Mouse (Mus musculus): ENCODE data around the gene Tmprss2. TPM values are rescaled to one million over a fixed set of nuclear protein-coding genes. Genes with fewer than 3 reads are reported as not detected.

Gene Tmprss2
- polyA plus RNA-seq, 1 experiment from 2014 or later: 0.23 TPM

DNA sequence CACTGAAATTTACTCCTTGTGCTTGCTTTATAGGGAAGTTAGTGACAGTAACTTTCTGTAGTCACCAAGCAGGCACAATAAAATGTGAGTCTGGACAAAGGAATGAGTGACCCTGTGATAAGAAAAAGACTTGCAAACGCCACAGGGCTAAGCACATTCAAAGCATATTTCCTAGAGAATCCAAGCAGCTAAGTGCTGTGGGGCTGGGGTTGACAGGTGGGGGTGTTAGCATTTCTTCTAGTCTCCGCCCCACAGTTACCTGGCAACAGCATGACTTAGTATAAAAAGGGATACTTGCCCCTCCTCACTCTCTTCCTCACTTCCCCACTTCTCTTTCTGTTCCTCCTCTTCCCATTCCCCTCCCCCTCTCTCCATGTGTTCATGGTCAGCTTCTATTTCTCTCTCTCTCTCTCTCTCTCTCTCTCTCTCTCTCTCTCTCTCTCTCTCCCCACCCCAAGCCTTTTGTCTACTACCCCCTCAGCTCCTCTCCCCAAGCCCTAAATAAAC is 11.4 kb upstream of the Tmprss2 start:
- Histone ChIP-seq H3K9ac (ENCODE audit: low read length) (no peak overlapping the region), H3K9me3 (ENCODE audit: control insufficient read depth, low read length) (no peaks in the 10 kb centered on the region), H3K4me1 (ENCODE audit: control insufficient read depth, insufficient read depth, low read length) (no peaks in the 10 kb centered on the region), H3K27ac (ENCODE audit: low read depth, low read length) (no peak overlapping the region), H3K4me3 (ENCODE audit: low read depth, low read length) (no peak overlapping the region), H3K4me2 (ENCODE audit: low read depth) (no peak overlapping the region), H3K27me3 (ENCODE audit: control insufficient read depth, insufficient read depth, low read length) (no peaks in the 10 kb centered on the region), H3K36me3 (ENCODE audit: control insufficient read depth, insufficient read depth, low read length) (no peaks in the 10 kb centered on the region)
- DNase-seq (ENCODE audit: low spot score): no peak
- WGBS: 54% methylated on average over 2 of the region's 2 CpGs
- ATAC-seq (ENCODE audit: insufficient read depth, low FRiP score, low TSS enrichment): no peak

DNA sequence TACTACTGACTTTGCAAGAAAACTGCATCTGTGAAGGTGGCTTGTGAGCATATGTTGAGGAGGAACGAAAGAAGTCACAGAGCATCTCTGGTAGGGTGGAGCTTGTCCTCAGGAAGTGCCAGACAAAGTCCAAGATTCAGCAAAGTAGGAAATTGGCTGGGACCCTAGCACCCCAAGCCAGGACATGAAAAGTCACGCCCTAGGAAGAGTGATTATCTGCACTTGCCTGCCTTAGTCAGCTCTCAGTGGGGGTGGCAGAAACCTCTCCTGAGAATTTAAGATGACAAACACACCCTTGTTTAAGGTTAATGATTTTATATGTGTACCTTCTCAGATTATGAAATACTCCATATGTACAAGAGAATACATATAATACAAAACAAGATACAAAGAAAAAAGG is 7.3 kb upstream of the Tmprss2 start:
- WGBS: 71% methylated on average over 2 of the region's 2 CpGs
- H3K4me2 ChIP-seq (ENCODE audit: low read depth): no peak overlapping the region
- no peak overlapping the region for H3K27ac ChIP-seq (ENCODE audit: low read depth, low read length)
- no peaks in the 10 kb centered on the region for H3K27me3 ChIP-seq (ENCODE audit: control insufficient read depth, insufficient read depth, low read length)
- DNase-seq (ENCODE audit: low spot score) (no peak), ATAC-seq (ENCODE audit: insufficient read depth, low FRiP score, low TSS enrichment) (no peak)
- H3K4me1 ChIP-seq (ENCODE audit: control insufficient read depth, insufficient read depth, low read length): no peaks in the 10 kb centered on the region
- H3K4me3 ChIP-seq (ENCODE audit: low read depth, low read length): no peak overlapping the region
- no peaks in the 10 kb centered on the region for H3K36me3 ChIP-seq (ENCODE audit: control insufficient read depth, insufficient read depth, low read length)
- no peaks in the 10 kb centered on the region for H3K9me3 ChIP-seq (ENCODE audit: control insufficient read depth, low read length)
- no peak overlapping the region for H3K9ac ChIP-seq (ENCODE audit: low read length)

DNA sequence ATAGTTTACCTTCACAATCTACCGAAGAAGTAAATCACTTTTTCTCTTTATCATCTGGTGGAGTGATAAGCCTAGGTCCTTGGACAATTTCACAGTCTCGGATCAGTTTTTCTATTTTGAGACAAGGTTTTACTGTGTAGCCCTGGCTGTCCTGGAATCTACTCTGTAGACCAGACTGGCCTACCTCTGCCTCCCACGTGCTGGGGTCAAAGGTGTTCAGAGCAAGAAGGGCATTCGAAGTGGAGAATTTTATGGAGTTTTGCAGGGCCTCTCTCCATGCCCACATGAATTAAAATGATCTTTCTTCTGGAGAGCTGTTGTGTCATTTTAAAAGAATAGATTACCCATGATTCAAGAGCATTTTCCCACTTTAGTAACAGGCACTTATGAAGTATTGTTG is 1.0 kb upstream of the Tmprss2 start:
- no peaks in the 10 kb centered on the region for H3K4me1 ChIP-seq (ENCODE audit: control insufficient read depth, insufficient read depth, low read length)
- no peak for DNase-seq (ENCODE audit: low spot score)
- no peaks in the 10 kb centered on the region for H3K36me3 ChIP-seq (ENCODE audit: control insufficient read depth, insufficient read depth, low read length)
- no peak overlapping the region for H3K27ac ChIP-seq (ENCODE audit: low read depth, low read length)
- 60% methylated on average over 4 of the region's 4 CpGs for WGBS
- no peak overlapping the region for H3K4me3 ChIP-seq (ENCODE audit: low read depth, low read length)
- peaks cover 27% of the 10 kb centered on the region for H3K27me3 ChIP-seq (ENCODE audit: control insufficient read depth, insufficient read depth, low read length)
- no peaks in the 10 kb centered on the region for H3K9me3 ChIP-seq (ENCODE audit: control insufficient read depth, low read length)
- no peak for ATAC-seq (ENCODE audit: insufficient read depth, low FRiP score, low TSS enrichment)
- no peak overlapping the region for H3K9ac ChIP-seq (ENCODE audit: low read length)
- H3K4me2 ChIP-seq (ENCODE audit: low read depth): no peak overlapping the region

DNA sequence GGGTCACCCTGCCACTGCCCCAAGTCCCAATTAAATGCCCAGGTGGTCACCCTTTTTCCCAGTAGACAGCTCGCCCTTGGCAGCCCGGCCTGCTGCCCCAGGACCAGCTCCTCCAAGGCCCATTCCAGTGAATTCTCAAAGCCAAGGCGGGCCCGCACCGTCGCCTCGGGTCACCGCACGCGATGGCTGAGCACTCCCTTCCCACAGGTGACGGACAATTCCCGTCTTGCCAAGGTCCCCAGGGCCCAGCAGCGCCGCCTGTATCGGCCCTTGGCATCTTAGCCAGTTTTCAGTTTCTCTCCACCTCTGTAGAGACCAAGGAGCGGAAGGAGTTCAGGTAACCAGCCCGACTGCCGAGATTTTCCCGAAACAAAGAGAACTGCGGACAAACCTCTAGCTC is 749 bp downstream of the Tmprss2 start:
- Histone ChIP-seq H3K36me3 (ENCODE audit: control insufficient read depth, insufficient read depth, low read length) (no peaks in the 10 kb centered on the region), H3K27me3 (ENCODE audit: control insufficient read depth, insufficient read depth, low read length) (peaks cover 27% of the 10 kb centered on the region), H3K4me3 (ENCODE audit: low read depth, low read length) (peak overlapping the region; percentile 25), H3K27ac (ENCODE audit: low read depth, low read length) (no peak overlapping the region), H3K4me2 (ENCODE audit: low read depth) (peak overlapping the region; percentile 48), H3K9me3 (ENCODE audit: control insufficient read depth, low read length) (no peaks in the 10 kb centered on the region), H3K9ac (ENCODE audit: low read length) (no peak overlapping the region), H3K4me1 (ENCODE audit: control insufficient read depth, insufficient read depth, low read length) (no peaks in the 10 kb centered on the region)
- DNase-seq (ENCODE audit: low spot score): no peak
- 6% methylated on average over 20 of the region's 20 CpGs for WGBS
- ATAC-seq (ENCODE audit: insufficient read depth, low FRiP score, low TSS enrichment): no peak

DNA sequence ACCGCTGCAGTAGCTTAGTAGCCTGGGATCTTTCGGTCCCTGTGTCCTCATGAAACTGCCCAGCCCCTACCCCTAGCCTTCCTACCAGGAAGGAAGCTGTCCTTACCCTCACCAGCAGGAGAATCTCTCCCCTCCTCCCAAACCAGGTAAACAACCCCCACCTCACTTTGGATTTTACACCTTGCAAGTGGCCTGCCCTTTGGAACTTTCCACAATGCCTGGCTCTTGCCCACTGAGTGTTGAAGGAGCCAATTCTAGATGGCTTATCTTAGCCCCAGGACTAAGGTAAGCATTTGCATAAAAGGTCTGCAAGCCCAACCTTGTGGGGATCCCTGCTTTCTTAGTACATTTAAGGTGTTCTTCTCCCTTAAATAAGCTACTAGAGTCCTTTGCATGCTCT is 1.3 kb downstream of the Tmprss2 start:
- H3K27me3 ChIP-seq (ENCODE audit: control insufficient read depth, insufficient read depth, low read length): peaks cover 27% of the 10 kb centered on the region
- DNase-seq (ENCODE audit: low spot score) (no peak), ATAC-seq (ENCODE audit: insufficient read depth, low FRiP score, low TSS enrichment) (no peak)
- H3K36me3 ChIP-seq (ENCODE audit: control insufficient read depth, insufficient read depth, low read length): no peaks in the 10 kb centered on the region
- H3K4me1 ChIP-seq (ENCODE audit: control insufficient read depth, insufficient read depth, low read length): no peaks in the 10 kb centered on the region
- no peaks in the 10 kb centered on the region for H3K9me3 ChIP-seq (ENCODE audit: control insufficient read depth, low read length)
- H3K4me3 ChIP-seq (ENCODE audit: low read depth, low read length): no peak overlapping the region
- H3K27ac ChIP-seq (ENCODE audit: low read depth, low read length): no peak overlapping the region
- no peak overlapping the region for H3K4me2 ChIP-seq (ENCODE audit: low read depth)
- no peak overlapping the region for H3K9ac ChIP-seq (ENCODE audit: low read length)
- WGBS: 73% methylated on average over 2 of the region's 2 CpGs

DNA sequence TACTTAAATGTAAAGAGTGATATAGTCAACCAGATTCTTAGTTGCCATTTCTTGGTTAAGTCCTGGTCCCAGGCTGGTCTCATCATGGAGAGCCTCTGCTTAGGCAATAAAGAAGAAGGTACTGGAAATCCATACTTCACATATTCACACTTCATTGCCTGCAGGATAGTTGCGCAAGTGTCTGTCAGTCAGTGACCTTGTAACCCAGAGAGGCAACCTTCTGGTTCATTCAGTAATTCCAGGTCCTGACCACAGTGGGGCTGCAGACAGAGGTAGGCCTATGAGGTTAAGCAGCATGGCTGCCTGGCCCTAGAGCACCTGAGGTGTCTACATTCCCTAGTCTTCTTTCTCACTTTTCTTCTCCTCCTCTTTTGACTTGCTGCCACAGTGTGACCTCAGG is 3.0 kb downstream of the Tmprss2 start:
- no peak overlapping the region for H3K4me2 ChIP-seq (ENCODE audit: low read depth)
- H3K9me3 ChIP-seq (ENCODE audit: control insufficient read depth, low read length): no peaks in the 10 kb centered on the region
- WGBS: 92% methylated on average over 1 of the region's 1 CpGs
- H3K4me1 ChIP-seq (ENCODE audit: control insufficient read depth, insufficient read depth, low read length): no peaks in the 10 kb centered on the region
- H3K27me3 ChIP-seq (ENCODE audit: control insufficient read depth, insufficient read depth, low read length): peaks cover 27% of the 10 kb centered on the region
- DNase-seq (ENCODE audit: low spot score) (no peak), ATAC-seq (ENCODE audit: insufficient read depth, low FRiP score, low TSS enrichment) (no peak)
- H3K36me3 ChIP-seq (ENCODE audit: control insufficient read depth, insufficient read depth, low read length): no peaks in the 10 kb centered on the region
- no peak overlapping the region for H3K9ac ChIP-seq (ENCODE audit: low read length)
- H3K4me3 ChIP-seq (ENCODE audit: low read depth, low read length): no peak overlapping the region
- H3K27ac ChIP-seq (ENCODE audit: low read depth, low read length): no peak overlapping the region

DNA sequence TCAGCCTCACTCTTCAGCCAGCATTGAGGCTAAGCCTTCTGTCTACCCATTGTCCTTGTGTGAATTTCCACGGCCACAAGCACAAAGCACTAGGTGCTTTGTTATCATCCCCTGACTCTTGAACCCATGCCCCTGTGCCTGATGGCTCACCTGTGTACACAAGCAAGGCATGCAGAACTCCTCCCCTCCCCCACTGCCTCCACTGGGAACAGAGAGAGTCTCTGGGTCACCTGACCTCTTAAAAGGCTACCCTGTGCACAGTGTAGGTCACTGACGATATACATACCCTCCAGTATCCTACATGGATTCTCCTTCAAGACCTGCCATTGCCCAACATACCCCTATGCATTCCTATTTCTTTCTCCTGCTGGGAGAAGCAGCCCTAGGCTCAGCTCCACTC is 4.2 kb downstream of the Tmprss2 start:
- no peak overlapping the region for H3K4me3 ChIP-seq (ENCODE audit: low read depth, low read length)
- H3K4me1 ChIP-seq (ENCODE audit: control insufficient read depth, insufficient read depth, low read length): no peaks in the 10 kb centered on the region
- H3K4me2 ChIP-seq (ENCODE audit: low read depth): no peak overlapping the region
- no peaks in the 10 kb centered on the region for H3K9me3 ChIP-seq (ENCODE audit: control insufficient read depth, low read length)
- DNase-seq (ENCODE audit: low spot score) (no peak), ATAC-seq (ENCODE audit: insufficient read depth, low FRiP score, low TSS enrichment) (no peak)
- 73% methylated on average over 2 of the region's 2 CpGs for WGBS
- peaks cover 27% of the 10 kb centered on the region for H3K27me3 ChIP-seq (ENCODE audit: control insufficient read depth, insufficient read depth, low read length)
- H3K27ac ChIP-seq (ENCODE audit: low read depth, low read length): no peak overlapping the region
- H3K36me3 ChIP-seq (ENCODE audit: control insufficient read depth, insufficient read depth, low read length): no peaks in the 10 kb centered on the region
- no peak overlapping the region for H3K9ac ChIP-seq (ENCODE audit: low read length)

DNA sequence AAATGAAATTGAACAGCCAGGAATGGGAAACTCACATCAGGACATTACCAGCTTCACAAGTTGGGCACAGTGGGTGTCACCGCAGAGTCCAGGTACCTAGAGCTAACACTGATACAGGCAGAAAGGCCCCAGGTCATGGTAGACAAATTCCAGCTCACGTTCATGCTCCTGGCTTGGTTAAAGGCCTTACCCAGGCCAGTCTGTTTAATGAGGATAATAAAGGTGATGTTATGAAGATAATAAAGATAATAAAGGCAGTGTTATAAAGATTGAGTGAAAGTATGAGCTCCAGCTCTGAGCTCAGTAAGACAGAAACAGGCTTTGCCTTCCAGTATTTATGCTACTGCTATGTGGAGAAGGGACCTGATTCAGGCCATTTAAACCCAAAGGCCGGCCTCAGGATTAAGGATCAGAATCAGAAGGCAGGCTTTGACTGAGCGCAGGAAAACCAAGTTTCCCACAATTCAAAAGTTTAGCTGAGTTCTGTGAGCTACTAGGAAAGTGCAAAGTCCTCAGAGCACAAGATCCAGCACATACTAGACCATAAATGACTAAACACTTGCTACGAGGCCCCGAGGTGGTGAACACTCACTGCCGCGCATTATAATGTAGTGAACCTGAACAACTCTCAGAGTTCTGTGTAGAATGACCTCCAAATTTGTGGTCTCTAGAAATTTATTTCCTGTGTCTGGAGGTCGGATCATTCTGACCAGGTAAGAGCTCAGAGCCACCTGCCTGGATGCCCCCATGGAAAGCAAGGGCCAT is 4.9 kb downstream of the Tmprss2 start:
- DNase-seq (ENCODE audit: low spot score): no peak
- Histone ChIP-seq H3K9me3 (ENCODE audit: control insufficient read depth, low read length) (no peaks in the 10 kb centered on the region), H3K36me3 (ENCODE audit: control insufficient read depth, insufficient read depth, low read length) (no peaks in the 10 kb centered on the region), H3K4me3 (ENCODE audit: low read depth, low read length) (no peak overlapping the region), H3K4me2 (ENCODE audit: low read depth) (no peak overlapping the region), H3K9ac (ENCODE audit: low read length) (no peak overlapping the region), H3K27ac (ENCODE audit: low read depth, low read length) (no peak overlapping the region), H3K4me1 (ENCODE audit: control insufficient read depth, insufficient read depth, low read length) (no peaks in the 10 kb centered on the region), H3K27me3 (ENCODE audit: control insufficient read depth, insufficient read depth, low read length) (peaks cover 22% of the 10 kb centered on the region)
- 90% methylated on average over 9 of the region's 9 CpGs for WGBS
- ATAC-seq (ENCODE audit: insufficient read depth, low FRiP score, low TSS enrichment): no peak

DNA sequence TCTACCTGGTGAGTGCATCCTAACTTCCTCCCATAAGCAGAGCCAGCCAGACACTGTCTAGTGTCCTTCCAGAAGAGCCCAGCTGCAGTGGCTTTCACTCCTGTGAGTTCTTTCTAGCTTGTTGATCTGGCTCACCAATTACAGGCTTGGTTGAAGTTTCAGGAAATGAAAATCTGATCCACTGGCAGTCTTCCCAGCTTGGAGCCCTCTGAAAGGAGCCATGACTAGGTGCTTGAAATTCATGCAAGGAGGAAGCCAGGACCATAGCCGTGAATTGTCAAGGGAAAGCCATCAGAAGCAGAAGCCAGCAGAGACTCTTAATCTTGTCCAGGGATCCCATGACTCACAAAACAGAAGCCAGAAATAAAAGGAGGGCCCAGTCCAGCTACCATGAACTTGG is 8.7 kb downstream of the Tmprss2 start:
- no peak for ATAC-seq (ENCODE audit: insufficient read depth, low FRiP score, low TSS enrichment)
- H3K27me3 ChIP-seq (ENCODE audit: control insufficient read depth, insufficient read depth, low read length): no peaks in the 10 kb centered on the region
- H3K4me1 ChIP-seq (ENCODE audit: control insufficient read depth, insufficient read depth, low read length): no peaks in the 10 kb centered on the region
- WGBS: 76% methylated on average over 1 of the region's 1 CpGs
- H3K9ac ChIP-seq (ENCODE audit: low read length): no peak overlapping the region
- H3K4me3 ChIP-seq (ENCODE audit: low read depth, low read length): no peak overlapping the region
- H3K9me3 ChIP-seq (ENCODE audit: control insufficient read depth, low read length): no peaks in the 10 kb centered on the region
- H3K36me3 ChIP-seq (ENCODE audit: control insufficient read depth, insufficient read depth, low read length): no peaks in the 10 kb centered on the region
- no peak overlapping the region for H3K27ac ChIP-seq (ENCODE audit: low read depth, low read length)
- no peak overlapping the region for H3K4me2 ChIP-seq (ENCODE audit: low read depth)
- no peak for DNase-seq (ENCODE audit: low spot score)
